Mouse (Mus musculus) layer of hippocampus, adult 6 months (tissue): ENCODE results near the gene Defb23. TPM values are rescaled to one million over a fixed set of nuclear protein-coding genes. Genes with fewer than 3 reads are reported as not detected.

ENCODE experiments used
- long read RNA-seq, 2 experiments: library from polyadenylated mRNA; unstranded; transcript quantifications; one replicate each; pipeline ENCODE4 v2.0.0; 2019 to 2020
- polyA plus RNA-seq: library from polyadenylated mRNA; unstranded; fragments of <200 nt; fragmentation: Nextera tagmentation; gene quantifications from 2 replicates; pipeline ENCODE4 v1.2.3, GENCODE M21; 2021

Gene Defb23
- polyA plus RNA-seq = not detected in 2 replicates
- long read RNA-seq, experiment 1 = 0 reads
- long read RNA-seq, experiment 2 = 0 reads

DNA sequence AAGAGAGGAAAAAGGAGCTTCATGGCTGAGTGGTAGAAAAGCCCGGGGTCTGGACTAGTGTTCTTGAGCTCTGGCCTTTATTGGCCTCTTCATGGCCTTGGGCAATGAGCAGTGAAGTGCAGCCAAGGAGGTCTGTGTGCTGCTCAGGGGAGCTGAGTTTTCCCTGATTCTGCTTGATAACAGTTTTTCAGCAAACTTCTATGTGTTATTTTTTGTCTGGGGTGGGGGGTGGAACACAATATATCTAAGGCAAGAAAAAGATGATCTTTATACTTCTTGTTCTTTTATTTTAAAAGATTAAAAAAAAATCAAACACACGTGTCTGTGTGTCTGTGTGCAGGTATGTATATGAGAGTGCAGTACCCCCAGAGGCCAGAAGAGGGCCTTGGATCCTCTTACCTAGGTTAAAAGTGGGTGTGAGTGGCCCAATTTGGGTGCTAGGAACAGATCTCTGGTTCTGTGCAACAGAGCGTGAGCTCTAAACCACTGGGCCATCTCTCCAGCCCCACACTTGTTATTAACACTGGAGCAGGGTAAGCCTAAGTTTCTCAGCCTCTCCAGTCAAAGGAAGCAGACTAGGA, at the start of gene Defb23:
Gene Defb23, minus strand, starts transcription at position 51 of the 581 bp plus-strand sequence.

DNA sequence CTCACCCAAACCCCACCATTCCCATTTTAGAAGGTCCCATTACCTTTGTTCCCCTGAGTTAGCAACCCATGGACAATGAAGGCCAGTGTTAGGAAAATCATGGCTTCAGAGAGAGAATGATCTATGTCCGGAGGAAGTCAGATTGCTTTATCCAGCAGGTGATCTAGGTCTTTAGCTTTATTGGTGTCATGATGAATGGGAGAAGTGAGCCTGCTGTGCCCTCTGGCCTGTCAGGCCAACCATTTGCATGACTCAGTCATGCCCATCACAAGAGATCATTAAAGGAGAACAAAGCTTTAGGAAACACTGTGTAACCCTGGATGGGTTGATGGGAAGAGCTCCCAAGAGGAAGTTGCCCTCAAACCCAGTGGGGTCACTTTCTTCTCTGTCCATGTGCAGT, 47.2 kb upstream of the Defb23 start, which contains the start of gene Defb26:
Gene Defb26, minus strand, starts transcription at position 101 of the 400 bp plus-strand sequence.

DNA sequence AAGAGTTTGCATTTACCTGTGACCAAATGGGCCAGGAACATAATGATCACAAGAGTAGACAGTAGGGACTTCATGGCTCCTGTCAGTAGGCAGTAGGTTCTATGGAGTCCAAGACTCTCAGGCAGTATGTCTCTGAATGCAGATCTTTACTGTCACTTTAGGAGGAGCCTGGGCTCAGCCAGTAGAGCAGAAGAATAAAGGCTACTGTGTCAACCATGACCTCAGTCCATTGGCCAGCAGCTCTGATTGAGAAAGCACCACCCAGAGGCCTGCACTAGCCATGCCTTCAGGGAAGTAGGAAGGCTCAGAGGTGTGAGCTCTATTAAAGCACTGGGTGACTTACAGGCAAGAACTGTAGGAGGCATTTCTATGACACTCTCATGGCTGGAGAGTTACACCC, 25.6 kb upstream of the Defb23 start, which contains the start of gene Defb22:
Gene Defb22, minus strand, starts transcription at position 101 of the 400 bp plus-strand sequence.

DNA sequence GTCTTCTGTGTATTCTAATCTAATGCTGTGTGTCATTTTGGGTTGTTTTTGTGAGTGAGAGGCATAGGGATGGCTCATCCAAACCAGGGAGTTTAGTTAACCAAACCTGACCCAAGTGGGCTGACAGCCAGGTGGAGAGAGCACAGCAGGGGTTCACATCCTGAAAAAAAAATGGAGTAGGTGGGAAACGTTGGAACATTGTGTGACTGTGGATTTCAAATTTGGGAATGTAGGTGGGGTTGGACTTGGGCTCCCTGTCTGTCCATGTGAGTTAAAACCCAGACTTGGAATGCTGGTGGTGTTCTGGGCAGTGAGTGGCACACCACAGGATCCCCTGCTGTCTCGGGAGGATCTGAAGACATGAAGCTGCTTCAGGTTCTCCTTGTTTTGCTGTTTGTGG, 12.3 kb upstream of the Defb23 start, which contains the start of gene Defb20:
Gene Defb20, plus strand, starts transcription at position 301 of the 400 bp plus-strand sequence.

DNA sequence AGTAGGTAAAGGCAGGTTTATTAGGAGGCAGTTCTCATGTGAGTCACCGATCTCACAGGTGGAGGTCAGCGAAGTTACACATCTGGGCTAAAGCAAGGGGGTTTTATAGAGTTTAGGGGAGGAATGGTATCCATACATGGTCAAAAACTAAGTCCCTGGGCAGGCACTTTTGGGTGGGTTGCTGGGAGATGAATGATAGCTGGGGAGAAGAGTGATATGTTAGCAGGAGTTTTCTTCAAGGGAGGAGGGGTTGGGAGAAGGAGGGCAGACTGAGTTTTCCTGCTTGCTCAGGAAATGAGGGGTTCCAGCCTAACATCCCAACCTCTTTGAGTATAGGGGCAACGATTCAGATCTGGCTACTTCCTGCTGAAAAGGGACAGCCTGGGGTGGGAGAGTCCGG, 49.1 kb downstream of the Defb23 start, which contains the start of gene 6820408C15Rik:
Gene 6820408C15Rik, plus strand, starts transcription at position 301 of the 400 bp plus-strand sequence.

DNA sequence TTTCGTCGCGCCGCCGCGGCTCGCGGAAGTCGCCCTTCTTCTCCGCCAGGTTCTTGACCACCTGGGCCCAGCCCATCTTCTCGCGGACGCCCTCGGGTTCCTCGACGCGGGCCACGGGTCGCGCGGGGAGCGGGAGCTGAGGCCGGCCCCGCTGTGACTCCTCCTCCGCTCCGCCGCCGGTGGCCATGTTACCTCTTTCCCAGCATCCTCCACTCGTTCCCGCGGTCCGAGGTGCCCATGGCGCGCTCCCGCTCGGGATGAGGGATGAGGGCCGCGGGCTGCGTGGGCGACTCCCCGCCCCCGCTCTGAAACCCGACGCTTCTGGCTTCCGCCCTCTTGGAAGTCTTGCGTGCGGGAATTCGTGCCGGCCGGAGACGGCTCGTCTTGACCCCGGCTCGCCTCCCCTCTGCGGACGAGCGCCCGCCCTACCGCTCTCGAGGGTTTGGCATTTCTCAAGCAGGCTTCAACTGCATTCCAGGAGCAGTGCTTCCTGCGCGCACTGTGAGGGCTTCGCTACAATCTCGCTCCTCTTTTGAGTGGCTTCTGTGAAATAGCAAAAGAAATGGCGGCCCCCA, 49.7 kb downstream of the Defb23 start, which contains the start of gene Zcchc3:
Gene Zcchc3, minus strand, starts transcription at position 437 of the 575 bp plus-strand sequence.

Other genes starting within 250 kb of the Defb23 start
- gene Csnk2a1, start 237.8 kb downstream of the Defb23 start, polyA plus RNA-seq = 220 and 235 TPM in 2 replicates
- 17.2 and 19.5 TPM in 2 replicates for gene Tbc1d20, start 170.8 kb downstream of the Defb23 start, polyA plus RNA-seq
- gene Rbck1, start 132.0 kb downstream of the Defb23 start, polyA plus RNA-seq = 87.6 and 106 TPM in 2 replicates
- gene Trib3, start 120.6 kb downstream of the Defb23 start, polyA plus RNA-seq = 0.48 and 0.50 TPM in 2 replicates
- gene Nrsn2, start 88.0 kb downstream of the Defb23 start, polyA plus RNA-seq = 100 and 142 TPM in 2 replicates
- 0.72 and 1.0 TPM in 2 replicates for gene Sox12, start 66.6 kb downstream of the Defb23 start, polyA plus RNA-seq
- gene Zcchc3, start 49.6 kb downstream of the Defb23 start, polyA plus RNA-seq = 7.0 and 8.2 TPM in 2 replicates
- 3.3 and 5.2 TPM in 2 replicates for gene 6820408C15Rik, start 49.0 kb downstream of the Defb23 start, polyA plus RNA-seq
- gene Defb20, start 12.4 kb upstream of the Defb23 start, polyA plus RNA-seq = not detected in 2 replicates
- not detected in 2 replicates for gene Defb22, start 25.5 kb upstream of the Defb23 start, polyA plus RNA-seq
- gene Defb26, start 47.1 kb upstream of the Defb23 start, polyA plus RNA-seq = not detected in 2 replicates
- gene Defb28, start 53.6 kb upstream of the Defb23 start, polyA plus RNA-seq = not detected in 2 replicates
- not detected in 2 replicates for gene Defb29, start 75.5 kb upstream of the Defb23 start, polyA plus RNA-seq
- not detected in 2 replicates for gene Gm17416, start 104.7 kb upstream of the Defb23 start, polyA plus RNA-seq
- gene Defb21, start 108.1 kb upstream of the Defb23 start, polyA plus RNA-seq = not detected in 2 replicates
- not detected in 2 replicates for gene Defb19, start 115.7 kb upstream of the Defb23 start, polyA plus RNA-seq
- not detected in 2 replicates for gene Defb45, start 134.8 kb upstream of the Defb23 start, polyA plus RNA-seq
- gene Defb36, start 139.7 kb upstream of the Defb23 start, polyA plus RNA-seq = not detected in 2 replicates
- 1.4 TPM in 1 of 2 replicates, not detected in the other for gene Defb25, start 158.4 kb upstream of the Defb23 start, polyA plus RNA-seq
- gene Rem1, start 162.3 kb upstream of the Defb23 start, polyA plus RNA-seq = 0.35 and 0.44 TPM in 2 replicates
- gene H13, start 204.8 kb upstream of the Defb23 start, polyA plus RNA-seq = 74.3 and 79.3 TPM in 2 replicates
- 21.8 and 22.0 TPM in 2 replicates for gene Mcts2, start 222.4 kb upstream of the Defb23 start, polyA plus RNA-seq